Mouse (Mus musculus): Measurements from ENCODE around the gene Phf11b. TPM values are rescaled to one million over a fixed set of nuclear protein-coding genes. Genes with fewer than 3 reads are reported as not detected.
"Not testable (repeated sequence)": the region's sequence is repeated elsewhere in the genome, so short reads cannot be mapped to it uniquely, and the experiment has no call there.

The Phf11b gene
- total RNA-seq, 1 experiment: 0.18 TPM

- in situ Hi-C loops (cut with MboI; ENCODE audit: low sequenced_read_pairs in 2 of 2, unreplicated experiment in 2 of 2): no loop called here
- TF ChIP-seq ZNF384 (IDR thresholded peaks at IDR 0.05; ENCODE audit: low read depth, low read length) (no peak), MAFK (IDR thresholded peaks at IDR 0.05; ENCODE audit: insufficient read depth, low read depth, low read length) (no peak), HCFC1 (IDR thresholded peaks at IDR 0.05; ENCODE audit: borderline replicate concordance, insufficient read depth, low read length) (no peak), ZC3H11A (IDR thresholded peaks at IDR 0.05; ENCODE audit: borderline replicate concordance, low read depth, low read length) (no peak), CHD2 (IDR thresholded peaks at IDR 0.05; ENCODE audit: low read depth, low read length) (no peak)
- H3K36me3 ChIP-seq (ENCODE audit: control insufficient read depth, insufficient read depth, low read length, poor library complexity, severe bottlenecking): no peaks in the 10 kb centered on the region; the same call in 1 of the 2 replicates
- peaks cover 4 to 5% of the 10 kb centered on the region in 2 experiments; a peak in 3 of 4 replicates for H3K4me1 ChIP-seq (ENCODE audit: control insufficient read depth in 2 of 2, insufficient read depth in 2 of 2, low read length in 2 of 2, poor library complexity in 1 of 2)
- peak within 1 kb of the TSS; percentile 7; the same call in 1 of the 2 replicates for H3K9ac ChIP-seq (ENCODE audit: insufficient read depth, low read depth, low read length, poor library complexity, severe bottlenecking)
- DNase-seq (ENCODE audit: low read depth, low spot score): no peak
- no peaks in the 10 kb centered on the region for H3K9me3 ChIP-seq (ENCODE audit: control insufficient read depth, insufficient read depth, low read depth, low read length)
- H3K27ac ChIP-seq (ENCODE audit: insufficient read depth, low read depth, low read length, poor library complexity, severe bottlenecking): no peak within 1 kb of the TSS
- no peak within 1 kb of the TSS for H3K4me3 ChIP-seq (ENCODE audit: insufficient read depth in 1 of 2, low read depth in 1 of 2, low read length in 2 of 2, poor library complexity in 1 of 2, severe bottlenecking in 1 of 2)
Observed at GRCm38 (mm10) chr14:59365244-59365644, 24.1 kb upstream of the Phf11b start, which contains the start of gene Phf11d. TSS of gene Phf11d (minus strand) at chr14:59365470.

DNA sequence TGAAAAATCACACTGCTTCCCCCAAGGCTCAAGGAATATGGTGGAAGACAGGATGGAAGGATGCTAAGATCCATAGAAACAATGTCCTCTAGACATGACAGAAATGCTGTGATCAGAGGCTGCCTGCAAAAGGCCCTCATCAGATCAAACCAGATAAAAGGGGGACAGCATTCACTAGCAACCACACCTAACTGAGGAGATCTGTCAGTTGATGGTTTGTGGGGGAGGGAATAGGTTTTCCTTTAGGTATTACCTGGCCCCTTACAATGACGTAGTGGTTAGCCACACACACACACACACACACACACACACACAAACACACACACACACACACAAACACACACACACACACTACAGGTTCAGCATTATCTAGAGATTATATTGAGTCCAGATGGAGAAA lies 1.6 kb downstream of the Phf11b start:
- TF ChIP-seq HCFC1 (IDR thresholded peaks at IDR 0.05; ENCODE audit: borderline replicate concordance, insufficient read depth, low read length) (no peak), CHD2 (IDR thresholded peaks at IDR 0.05; ENCODE audit: low read depth, low read length) (no peak), MAFK (IDR thresholded peaks at IDR 0.05; ENCODE audit: insufficient read depth, low read depth, low read length) (no peak), ZC3H11A (IDR thresholded peaks at IDR 0.05; ENCODE audit: borderline replicate concordance, low read depth, low read length) (no peak), ZNF384 (IDR thresholded peaks at IDR 0.05; ENCODE audit: low read depth, low read length) (no peak)
- Histone ChIP-seq H3K9ac (ENCODE audit: insufficient read depth, low read depth, low read length, poor library complexity, severe bottlenecking) (no peak overlapping the region), H3K36me3 (ENCODE audit: control insufficient read depth, insufficient read depth, low read length, poor library complexity, severe bottlenecking) (no peaks in the 10 kb centered on the region), H3K27ac (ENCODE audit: insufficient read depth, low read depth, low read length, poor library complexity, severe bottlenecking) (no peak overlapping the region), H3K4me1 (ENCODE audit: control insufficient read depth in 2 of 2, insufficient read depth in 2 of 2, low read length in 2 of 2, poor library complexity in 1 of 2) (no peaks in the 10 kb centered on the region), H3K9me3 (ENCODE audit: control insufficient read depth, insufficient read depth, low read depth, low read length) (no peaks in the 10 kb centered on the region), H3K4me3 (ENCODE audit: insufficient read depth in 1 of 2, low read depth in 1 of 2, low read length in 2 of 2, poor library complexity in 1 of 2, severe bottlenecking in 1 of 2) (no peak overlapping the region)
- in situ Hi-C loops (cut with MboI; ENCODE audit: low sequenced_read_pairs in 2 of 2, unreplicated experiment in 2 of 2): no loop called here
- DNase-seq (ENCODE audit: low read depth, low spot score): no peak

GRCm38 (mm10) chr14:59336056-59336455 lies 5.1 kb downstream of the Phf11b start:
- H3K4me3 ChIP-seq (ENCODE audit: insufficient read depth in 1 of 2, low read depth in 1 of 2, low read length in 2 of 2, poor library complexity in 1 of 2, severe bottlenecking in 1 of 2); in situ Hi-C loops (cut with MboI; ENCODE audit: low sequenced_read_pairs in 2 of 2, unreplicated experiment in 2 of 2); H3K9ac ChIP-seq (ENCODE audit: insufficient read depth, low read depth, low read length, poor library complexity, severe bottlenecking); H3K4me1 ChIP-seq (ENCODE audit: control insufficient read depth in 2 of 2, insufficient read depth in 2 of 2, low read length in 2 of 2, poor library complexity in 1 of 2); H3K36me3 ChIP-seq (ENCODE audit: control insufficient read depth, insufficient read depth, low read length, poor library complexity, severe bottlenecking); H3K9me3 ChIP-seq (ENCODE audit: control insufficient read depth, insufficient read depth, low read depth, low read length); H3K27ac ChIP-seq (ENCODE audit: insufficient read depth, low read depth, low read length, poor library complexity, severe bottlenecking); DNase-seq (ENCODE audit: low read depth, low spot score): not testable (repeated sequence)

- H3K27ac ChIP-seq (ENCODE audit: insufficient read depth, low read depth, low read length, poor library complexity, severe bottlenecking); H3K9ac ChIP-seq (ENCODE audit: insufficient read depth, low read depth, low read length, poor library complexity, severe bottlenecking); DNase-seq (ENCODE audit: low read depth, low spot score); H3K36me3 ChIP-seq (ENCODE audit: control insufficient read depth, insufficient read depth, low read length, poor library complexity, severe bottlenecking); H3K4me3 ChIP-seq (ENCODE audit: insufficient read depth in 1 of 2, low read depth in 1 of 2, low read length in 2 of 2, poor library complexity in 1 of 2, severe bottlenecking in 1 of 2); H3K9me3 ChIP-seq (ENCODE audit: control insufficient read depth, insufficient read depth, low read depth, low read length); H3K4me1 ChIP-seq (ENCODE audit: control insufficient read depth in 2 of 2, insufficient read depth in 2 of 2, low read length in 2 of 2, poor library complexity in 1 of 2); in situ Hi-C loops (cut with MboI; ENCODE audit: low sequenced_read_pairs in 2 of 2, unreplicated experiment in 2 of 2): not testable (repeated sequence)
Observed at GRCm38 (mm10) chr14:59330499-59330898, 10.7 kb downstream of the Phf11b start.

DNA sequence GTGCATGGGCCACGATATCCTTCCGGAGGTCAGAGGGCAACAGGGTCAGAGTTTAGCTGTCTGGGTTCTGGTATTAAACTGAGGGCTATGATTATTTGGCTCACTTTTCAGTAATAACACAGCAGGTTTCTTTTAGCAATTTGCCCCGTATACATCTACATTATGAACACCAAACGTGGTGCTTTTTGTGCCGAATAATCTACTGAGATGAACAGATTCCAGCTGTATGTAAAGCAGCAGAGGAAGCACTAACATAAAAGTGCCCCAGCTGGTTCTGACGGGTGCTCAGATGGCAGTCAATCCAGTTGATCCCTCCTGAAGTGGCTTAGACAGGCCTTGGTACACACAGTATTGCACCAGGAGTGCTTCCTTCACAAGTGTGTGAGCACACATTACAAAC lies 21.2 kb downstream of the Phf11b start:
- H3K9ac ChIP-seq (ENCODE audit: insufficient read depth, low read depth, low read length, poor library complexity, severe bottlenecking); in situ Hi-C loops (cut with MboI; ENCODE audit: low sequenced_read_pairs in 2 of 2, unreplicated experiment in 2 of 2); H3K4me3 ChIP-seq (ENCODE audit: insufficient read depth in 1 of 2, low read depth in 1 of 2, low read length in 2 of 2, poor library complexity in 1 of 2, severe bottlenecking in 1 of 2); DNase-seq (ENCODE audit: low read depth, low spot score); H3K36me3 ChIP-seq (ENCODE audit: control insufficient read depth, insufficient read depth, low read length, poor library complexity, severe bottlenecking); H3K9me3 ChIP-seq (ENCODE audit: control insufficient read depth, insufficient read depth, low read depth, low read length); H3K4me1 ChIP-seq (ENCODE audit: control insufficient read depth in 2 of 2, insufficient read depth in 2 of 2, low read length in 2 of 2, poor library complexity in 1 of 2); H3K27ac ChIP-seq (ENCODE audit: insufficient read depth, low read depth, low read length, poor library complexity, severe bottlenecking): not testable (repeated sequence)

GRCm38 (mm10) chr14:59319036-59319435 lies 22.1 kb downstream of the Phf11b start:
- DNase-seq (ENCODE audit: low read depth, low spot score); H3K36me3 ChIP-seq (ENCODE audit: control insufficient read depth, insufficient read depth, low read length, poor library complexity, severe bottlenecking); H3K4me3 ChIP-seq (ENCODE audit: insufficient read depth in 1 of 2, low read depth in 1 of 2, low read length in 2 of 2, poor library complexity in 1 of 2, severe bottlenecking in 1 of 2); H3K4me1 ChIP-seq (ENCODE audit: control insufficient read depth in 2 of 2, insufficient read depth in 2 of 2, low read length in 2 of 2, poor library complexity in 1 of 2); in situ Hi-C loops (cut with MboI; ENCODE audit: low sequenced_read_pairs in 2 of 2, unreplicated experiment in 2 of 2); H3K9me3 ChIP-seq (ENCODE audit: control insufficient read depth, insufficient read depth, low read depth, low read length); H3K9ac ChIP-seq (ENCODE audit: insufficient read depth, low read depth, low read length, poor library complexity, severe bottlenecking); H3K27ac ChIP-seq (ENCODE audit: insufficient read depth, low read depth, low read length, poor library complexity, severe bottlenecking): not testable (repeated sequence)

DNA sequence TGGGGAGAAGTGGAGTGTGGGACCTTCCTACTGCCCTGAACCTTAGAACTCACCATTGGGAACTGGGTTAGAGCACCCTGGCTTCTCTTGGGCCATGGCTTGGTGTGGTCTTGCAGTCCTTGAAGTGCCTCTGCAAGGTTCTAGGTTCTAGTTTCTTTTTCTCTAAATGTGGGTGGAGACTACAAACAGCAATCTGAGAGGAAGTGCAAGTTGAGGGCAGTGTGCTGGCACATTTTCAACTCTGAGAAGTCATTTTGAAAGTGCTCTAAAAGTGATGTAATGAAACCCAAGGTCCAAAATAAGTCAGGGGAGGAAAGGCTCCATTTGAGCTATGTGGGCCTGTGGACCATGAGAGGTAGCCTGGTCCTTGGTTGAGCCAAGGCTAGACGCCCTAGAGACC lies 43.8 kb downstream of the Phf11b start, which contains the start of gene Phf11a:
Gene Phf11a (minus strand): TSS at position 132 of the 400 bp plus-strand sequence.
- H3K36me3 ChIP-seq (ENCODE audit: control insufficient read depth, insufficient read depth, low read length, poor library complexity, severe bottlenecking); H3K9me3 ChIP-seq (ENCODE audit: control insufficient read depth, insufficient read depth, low read depth, low read length); H3K4me1 ChIP-seq (ENCODE audit: control insufficient read depth in 2 of 2, insufficient read depth in 2 of 2, low read length in 2 of 2, poor library complexity in 1 of 2); H3K4me3 ChIP-seq (ENCODE audit: insufficient read depth in 1 of 2, low read depth in 1 of 2, low read length in 2 of 2, poor library complexity in 1 of 2, severe bottlenecking in 1 of 2); DNase-seq (ENCODE audit: low read depth, low spot score); H3K9ac ChIP-seq (ENCODE audit: insufficient read depth, low read depth, low read length, poor library complexity, severe bottlenecking); H3K27ac ChIP-seq (ENCODE audit: insufficient read depth, low read depth, low read length, poor library complexity, severe bottlenecking); in situ Hi-C loops (cut with MboI; ENCODE audit: low sequenced_read_pairs in 2 of 2, unreplicated experiment in 2 of 2): not testable (repeated sequence)

Data from ES-E14 (cell line).